Mouse (Mus musculus) frontal cortex, adult (tissue): ENCODE measurements around the gene Vmn2r5.
"Not testable (repeated sequence)": the region's sequence is repeated elsewhere in the genome, so short reads cannot be mapped to it uniquely, and the experiment has no call there.

Source experiments
- ATAC-seq: cut with Nextera tagmentation; 2 replicates; pipeline ENCODE4 v1.9.2; 2017; ENCODE audit warnings: mild to moderate bottlenecking, moderate library complexity, mixed read lengths; ENCODE audit not compliant: low TSS enrichment

The Vmn2r5 gene

GRCm38 (mm10) chr3:64509742-64510141, at the start of gene Vmn2r5:
Gene Vmn2r5, minus strand, starts transcription at chr3:64509842.
- not testable (repeated sequence) for ATAC-seq

- not testable (repeated sequence) for ATAC-seq
Observed at GRCm38 (mm10) chr3:64523585-64523984, 13.9 kb upstream of the Vmn2r5 start.
